Mouse (Mus musculus) embryonic fibroblast, embryonic 13.5 days (primary cell): Measurements from ENCODE around the gene Grwd1.

ENCODE experiments used
- CTCF ChIP-seq: IDR thresholded peaks from 2 replicates; pipeline ENCODE4 v1.5.1; 2011; ENCODE audit warnings: mild to moderate bottlenecking, control low read depth, low read length, moderate library complexity, borderline replicate concordance; ENCODE audit not compliant: insufficient read depth
- POLR2A ChIP-seq: IDR thresholded peaks from 2 replicates; pipeline ENCODE4 v1.6.1; 2011; ENCODE audit warnings: low read depth, mild to moderate bottlenecking, control low read depth, low read length, moderate library complexity

DNA sequence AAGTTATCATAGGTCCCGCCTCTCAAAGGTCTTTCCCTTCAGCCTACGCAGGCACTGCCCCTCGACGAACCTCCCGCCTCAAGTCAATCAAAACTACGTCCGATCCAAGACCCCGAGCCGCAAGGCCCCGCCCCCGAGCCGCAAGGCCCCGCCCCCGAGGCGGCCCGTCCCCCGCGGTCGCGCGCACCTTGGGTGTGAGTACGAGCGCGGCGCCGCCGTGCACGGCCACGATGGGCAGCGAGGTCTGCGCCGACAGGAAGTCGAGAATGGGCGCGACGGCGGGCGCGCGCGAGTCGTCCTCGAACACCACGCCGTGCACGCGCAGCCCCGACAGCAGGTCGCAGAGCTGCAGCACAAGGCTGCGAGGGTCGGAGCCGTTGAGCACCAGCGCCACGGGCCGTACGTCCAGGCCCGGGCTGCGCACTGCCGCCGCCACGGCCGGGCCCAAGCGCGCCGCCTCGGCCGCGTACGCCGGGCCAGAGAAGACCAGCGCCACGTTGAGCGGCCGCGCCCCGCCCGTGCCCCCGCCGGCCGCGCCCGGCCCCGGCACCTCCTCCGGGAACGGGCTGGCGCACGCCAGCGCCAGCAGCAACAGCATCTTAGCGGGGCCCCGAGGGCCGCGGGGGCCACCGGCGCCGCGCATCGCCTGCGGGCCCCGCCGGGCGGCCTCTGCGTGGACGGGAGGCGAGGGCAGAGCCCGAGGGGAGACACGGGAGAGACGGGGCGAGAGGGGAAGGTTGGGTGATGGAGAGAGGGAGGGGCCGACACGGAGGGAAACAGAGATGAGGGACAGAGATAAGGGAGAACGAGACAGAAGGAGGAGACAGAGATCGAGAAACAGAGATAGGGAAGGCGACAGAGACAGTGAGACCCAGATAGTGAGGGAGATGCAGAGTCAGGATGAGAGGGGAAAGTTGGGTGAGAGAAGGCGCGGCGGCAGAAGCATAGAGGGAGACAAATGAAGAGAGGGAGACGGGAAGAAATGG lies 35.5 kb upstream of the Grwd1 start:
- TF ChIP-seq POLR2A (peak; percentile 89), CTCF (no peak)
